Mouse (Mus musculus) left cerebral cortex, adult 18-20 months (tissue): Measurements from ENCODE around the gene Pim3. TPM values are rescaled to one million over a fixed set of nuclear protein-coding genes. Genes with fewer than 3 reads are reported as not detected.

ENCODE experiments used
- total RNA-seq, 2 experiments: library from RNA; stranded (reverse); gene quantifications; 2 replicates each; pipeline ENCODE4 v1.2.3; 2021

The Pim3 gene
- total RNA-seq, 2 experiments from 2014 or later, result 36.3 to 45.9 TPM

Other genes starting within 250 kb of the Pim3 start
- gene Brd1, start 128.0 kb upstream of the Pim3 start, total RNA-seq, result 10 to 100 TPM; 49.9 to 53.0 TPM
- gene Zbed4, start 110.5 kb upstream of the Pim3 start, total RNA-seq, result 1 to 10 TPM; 9.3 to 9.7 TPM
- 10 to 100 TPM; 13.0 to 13.6 TPM for gene Alg12, start 42.9 kb upstream of the Pim3 start, total RNA-seq
- 10 to 100 TPM; 26.6 to 33.3 TPM for gene Creld2, start 42.5 kb upstream of the Pim3 start, total RNA-seq
- 1 to 10 TPM in 1 of 2 experiments, under 1 TPM in 1; 0.87 to 2.2 TPM for gene Ttll8, start 92.2 kb downstream of the Pim3 start, total RNA-seq
- gene Mlc1, start 116.8 kb downstream of the Pim3 start, total RNA-seq, result 100 to 1,000 TPM; 101 to 104 TPM
- not detected for gene Mov10l1, start 120.7 kb downstream of the Pim3 start, total RNA-seq
- 100 to 1,000 TPM; 107 to 114 TPM for gene Panx2, start 197.5 kb downstream of the Pim3 start, total RNA-seq
- 10 to 100 TPM; 20.8 to 20.9 TPM for gene Trabd, start 212.9 kb downstream of the Pim3 start, total RNA-seq
- gene Selenoo, start 226.9 kb downstream of the Pim3 start, total RNA-seq, result 10 to 100 TPM; 20.1 to 23.0 TPM